Mouse (Mus musculus) macrophage (primary cell): ENCODE results near the gene Thsd4. TPM values are rescaled to one million over a fixed set of nuclear protein-coding genes. Genes with fewer than 3 reads are reported as not detected.
"Not testable (repeated sequence)": the region's sequence is repeated elsewhere in the genome, so short reads cannot be mapped to it uniquely, and the experiment has no call there.

Experiments used
- H3K27ac ChIP-seq: fragments of 350-480 bp; formaldehyde crosslinking; 2 replicates; pipeline ENCODE4 v1.9.0; 2021
- H3K36me3 ChIP-seq: fragments of 350-480 bp; formaldehyde crosslinking; 2 replicates; pipeline ENCODE4 v1.9.0; 2021; ENCODE audit errors: inconsistent target
- H3K4me3 ChIP-seq: fragments of 350-480 bp; formaldehyde crosslinking; 2 replicates; pipeline ENCODE4 v1.9.0; 2021; ENCODE audit errors: inconsistent target
- H3K79me2 ChIP-seq: fragments of 350-480 bp; formaldehyde crosslinking; 2 replicates; pipeline ENCODE4 v1.9.0; 2021; ENCODE audit errors: inconsistent target
- WGBS: methylation state at CpG from one replicate; pipeline ENCODE4 v1.1.7; 2026; ENCODE audit warnings: inconsistent platforms; ENCODE audit not compliant: missing documents; 5-methylcytosine and 5-hydroxymethylcytosine counted together
- polyA plus RNA-seq: library from polyadenylated mRNA; stranded (reverse); fragments of 250-400 nt; gene quantifications from 3 replicates; pipeline ENCODE4 v1.2.4, GENCODE M21; 2018; ENCODE audit warnings: inconsistent platforms

The Thsd4 gene
- polyA plus RNA-seq, 1 experiment from 2014 or later: not detected

- Histone ChIP-seq H3K4me3 (no peak overlapping the region), H3K27ac (no peak overlapping the region), H3K79me2 (no peaks in the 10 kb centered on the region), H3K36me3 (no peaks in the 10 kb centered on the region)
- WGBS: 35% methylated on average over 11 of the region's 12 CpGs
Measured at GRCm38 (mm10) chr9:60275410-60276159, 246.3 kb downstream of the Thsd4 start.

DNA sequence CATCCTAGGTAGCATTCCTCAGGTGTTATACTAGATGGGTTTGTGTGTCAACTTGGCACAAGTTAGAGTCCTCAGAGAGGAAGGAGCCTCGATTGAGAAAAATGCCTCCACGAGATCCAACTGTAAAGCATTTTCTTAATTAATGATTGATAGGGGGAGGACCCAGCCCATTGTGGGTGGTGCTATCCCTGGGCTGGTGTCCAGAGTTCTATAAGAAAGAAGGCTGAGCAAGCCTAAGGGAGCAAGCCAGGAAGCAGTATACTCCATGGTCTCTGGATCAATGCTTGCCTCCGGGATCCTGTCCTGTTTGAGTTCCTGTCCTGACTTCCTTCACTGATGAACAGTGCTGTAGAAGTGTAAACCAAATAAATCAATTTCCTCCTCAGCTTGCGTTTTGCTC lies 247.3 kb downstream of the Thsd4 start:
- H3K36me3 ChIP-seq: no peaks in the 10 kb centered on the region
- no peaks in the 10 kb centered on the region for H3K79me2 ChIP-seq

DNA sequence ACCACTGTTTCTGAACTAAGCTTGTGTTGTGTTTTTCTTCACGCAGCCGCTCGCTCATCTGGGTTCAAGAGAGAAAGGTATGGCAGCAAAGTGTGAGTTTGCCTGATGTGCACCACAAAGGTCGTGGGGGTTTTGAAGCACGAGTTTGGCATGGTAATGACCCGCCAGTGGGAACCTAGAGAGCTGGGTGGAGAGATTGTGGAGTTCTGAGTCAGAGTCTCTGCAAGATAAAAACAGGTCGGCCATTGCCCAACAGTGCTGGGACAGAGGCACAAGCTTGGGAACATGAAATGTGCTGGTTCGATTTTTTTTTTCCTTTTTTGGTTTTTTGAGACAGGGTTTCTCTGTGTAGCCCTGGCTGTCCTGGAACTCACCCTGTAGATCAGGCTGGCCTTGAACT lies 249.5 kb downstream of the Thsd4 start:
- H3K27ac ChIP-seq, H3K36me3 ChIP-seq, H3K4me3 ChIP-seq, H3K79me2 ChIP-seq: not testable (repeated sequence)
- 87% methylated on average over 8 of the region's 8 CpGs for WGBS

More for the DNA sequence above, 247.3 kb downstream of the Thsd4 start:
- no peak overlapping the region for H3K4me3 ChIP-seq
- 50% methylated on average over 4 of the region's 4 CpGs for WGBS
- no peak overlapping the region for H3K27ac ChIP-seq

DNA sequence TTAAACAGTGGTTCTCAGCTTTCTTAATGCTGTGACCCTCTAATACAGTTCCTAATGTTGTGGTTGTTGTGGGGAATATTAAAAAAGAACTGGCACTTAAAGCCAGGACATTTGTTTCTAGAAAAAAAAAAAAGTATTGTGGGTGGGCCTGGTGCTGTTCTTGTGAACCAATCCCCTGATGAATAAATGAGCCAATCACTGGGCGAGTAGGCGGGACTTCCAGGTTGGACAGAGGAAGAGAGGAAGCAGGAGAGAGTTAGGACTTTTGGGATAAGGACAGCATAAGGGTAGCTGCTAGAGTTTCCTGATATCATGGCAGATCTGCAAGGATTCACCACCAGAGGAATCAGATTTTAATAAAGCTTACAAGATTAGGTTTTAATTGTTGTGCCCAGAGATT lies 249.9 kb downstream of the Thsd4 start:
- no peak overlapping the region for H3K4me3 ChIP-seq

DNA sequence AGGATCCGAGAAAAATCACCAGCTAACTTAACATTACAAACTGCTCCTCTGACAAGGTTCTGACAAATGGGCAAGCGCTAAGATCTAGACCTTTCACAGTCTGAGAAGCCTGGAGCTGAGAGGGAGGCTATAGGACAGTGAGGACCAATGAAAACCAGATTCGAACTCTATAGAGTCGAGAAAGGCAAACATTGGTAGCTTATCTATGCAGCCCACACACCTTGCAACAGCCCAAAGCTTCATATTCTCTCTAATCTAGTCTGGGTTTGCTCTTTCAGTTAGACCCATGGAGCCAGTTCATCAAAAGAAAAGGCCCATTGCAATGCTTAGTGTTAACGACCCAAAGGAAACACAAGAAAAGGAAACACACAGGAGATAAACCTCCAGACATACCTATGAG lies 252.0 kb downstream of the Thsd4 start:
- 94% methylated on average over 5 of the region's 5 CpGs for whole genome bisulfite sequencing
- Histone ChIP-seq H3K4me3 (no peak overlapping the region), H3K79me2 (no peaks in the 10 kb centered on the region), H3K27ac (no peak overlapping the region), H3K36me3 (no peaks in the 10 kb centered on the region)

More for the DNA sequence above, 249.9 kb downstream of the Thsd4 start:
- Histone ChIP-seq H3K79me2 (no peaks in the 10 kb centered on the region), H3K36me3 (no peaks in the 10 kb centered on the region), H3K27ac (no peak overlapping the region)
- 88% methylated on average over 2 of the region's 2 CpGs for WGBS

DNA sequence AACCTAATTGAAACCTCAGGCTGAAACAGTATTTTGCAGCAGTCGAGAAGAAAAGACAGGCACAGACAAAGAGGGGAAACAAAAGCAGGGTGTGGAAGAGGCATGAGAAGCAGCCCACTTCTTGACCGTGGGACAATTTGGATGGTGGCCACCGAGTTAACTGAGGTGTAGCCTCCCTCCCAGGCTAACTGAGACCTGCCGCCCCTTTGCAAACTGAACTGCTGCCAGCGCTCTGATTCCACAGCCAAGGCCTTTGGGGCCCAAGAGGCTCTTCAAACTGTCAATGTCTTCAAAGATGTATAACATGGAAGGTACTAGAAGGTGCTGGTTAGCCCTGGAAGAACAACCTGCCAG lies 254.6 kb downstream of the Thsd4 start:
- 94% methylated on average over 5 of the region's 5 CpGs for WGBS
- Histone ChIP-seq H3K79me2 (no peaks in the 10 kb centered on the region), H3K36me3 (no peaks in the 10 kb centered on the region), H3K4me3 (no peak overlapping the region), H3K27ac (no peak overlapping the region)

GRCm38 (mm10) chr9:60266583-60267272 lies 255.1 kb downstream of the Thsd4 start:
- H3K4me3 ChIP-seq: no peak overlapping the region
- H3K79me2 ChIP-seq: no peaks in the 10 kb centered on the region
- WGBS: 95% methylated on average over 15 of the region's 15 CpGs
- H3K36me3 ChIP-seq: no peaks in the 10 kb centered on the region
- H3K27ac ChIP-seq: no peak overlapping the region

- 35% methylated on average over 10 of the region's 10 CpGs for WGBS
- H3K79me2 ChIP-seq: no peaks in the 10 kb centered on the region
- H3K4me3 ChIP-seq: no peak overlapping the region
- no peaks in the 10 kb centered on the region for H3K36me3 ChIP-seq
- H3K27ac ChIP-seq: no peak overlapping the region
Measured at GRCm38 (mm10) chr9:60264586-60265325, 257.1 kb downstream of the Thsd4 start.

DNA sequence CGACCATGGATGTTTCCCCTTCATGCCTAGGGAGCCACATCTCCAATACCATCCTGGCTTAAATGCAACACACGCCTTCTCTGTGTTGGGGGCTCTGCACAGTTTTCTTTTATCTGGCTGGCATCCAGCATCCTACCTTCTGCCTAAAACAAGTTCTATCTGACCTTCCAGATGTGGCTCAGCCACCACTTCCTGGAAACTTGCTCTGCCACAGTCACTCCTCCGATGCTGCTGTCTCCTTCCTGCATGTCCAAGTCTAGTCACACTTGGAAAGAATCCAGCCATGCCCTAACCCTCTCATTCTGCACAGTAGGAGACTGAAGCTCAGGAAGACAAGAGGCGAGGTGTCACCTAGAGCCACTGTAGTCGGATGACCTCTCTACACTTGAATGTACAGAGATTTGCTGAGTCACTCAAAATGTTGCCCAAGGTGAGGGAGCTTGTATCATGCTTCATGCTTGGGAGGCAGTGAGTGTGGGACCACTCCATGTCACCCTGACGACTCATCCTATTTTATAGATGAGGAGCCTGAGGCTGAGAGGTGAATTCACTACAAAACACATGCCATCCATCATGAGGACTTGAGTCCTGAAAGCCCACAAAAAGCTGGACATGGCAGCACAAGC lies 259.2 kb downstream of the Thsd4 start:
- WGBS: 29% methylated on average over 6 of the region's 6 CpGs
- no peaks in the 10 kb centered on the region for H3K36me3 ChIP-seq
- H3K79me2 ChIP-seq: no peaks in the 10 kb centered on the region
- no peak overlapping the region for H3K27ac ChIP-seq
- H3K4me3 ChIP-seq: no peak overlapping the region

DNA sequence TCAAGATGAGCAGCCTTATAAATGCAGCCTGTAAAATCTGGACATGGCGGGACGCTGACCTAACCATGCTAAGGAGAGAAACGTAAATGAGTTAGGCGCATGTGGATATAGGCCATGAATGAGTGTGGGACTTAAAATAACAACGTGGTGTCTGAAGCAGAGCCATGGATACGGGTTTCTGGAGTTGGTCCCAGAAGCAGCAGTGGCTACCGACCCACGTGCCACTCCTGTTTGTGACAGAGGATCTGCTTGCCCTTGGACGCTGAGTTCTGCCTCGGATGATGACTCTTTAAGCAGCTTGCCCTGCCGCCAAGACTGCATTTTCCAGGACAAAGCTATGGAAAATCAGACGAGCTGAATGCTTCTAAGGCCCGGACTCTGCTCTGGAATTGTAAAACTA lies 262.2 kb downstream of the Thsd4 start:
- no peak overlapping the region for H3K4me3 ChIP-seq
- no peak overlapping the region for H3K27ac ChIP-seq
- H3K36me3 ChIP-seq: no peaks in the 10 kb centered on the region
- no peaks in the 10 kb centered on the region for H3K79me2 ChIP-seq
- WGBS: 91% methylated on average over 13 of the region's 13 CpGs

GRCm38 (mm10) chr9:60251765-60252164 lies 270.1 kb downstream of the Thsd4 start:
- H3K79me2 ChIP-seq: no peaks in the 10 kb centered on the region
- WGBS: 73% methylated on average over 3 of the region's 3 CpGs
- no peaks in the 10 kb centered on the region for H3K36me3 ChIP-seq
- no peak overlapping the region for H3K4me3 ChIP-seq
- H3K27ac ChIP-seq: no peak overlapping the region

- no peak overlapping the region for H3K27ac ChIP-seq
- H3K36me3 ChIP-seq: no peaks in the 10 kb centered on the region
- no peak overlapping the region for H3K4me3 ChIP-seq
- H3K79me2 ChIP-seq: no peaks in the 10 kb centered on the region
Measured at GRCm38 (mm10) chr9:60250403-60250802, 271.4 kb downstream of the Thsd4 start.

DNA sequence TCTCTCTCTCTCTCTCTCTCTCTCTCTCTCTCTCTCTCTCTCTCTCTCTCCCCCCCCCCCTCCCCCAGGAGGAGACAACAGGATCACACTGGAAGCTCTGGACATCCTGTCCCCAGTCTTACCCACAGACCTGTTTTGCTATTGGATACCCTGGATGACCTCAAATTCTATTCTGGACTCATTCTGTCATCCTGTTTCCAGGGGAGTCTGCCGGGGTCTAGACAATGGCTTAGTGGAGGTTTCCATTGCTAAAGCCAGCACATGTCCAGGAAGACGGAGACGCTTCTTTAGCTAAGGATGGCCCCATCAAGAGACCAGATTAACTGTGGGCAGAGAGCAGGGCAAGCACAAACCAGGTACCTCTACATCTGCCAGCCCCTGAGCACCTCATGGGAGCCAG lies 273.8 kb downstream of the Thsd4 start:
- Histone ChIP-seq H3K36me3 (no peaks in the 10 kb centered on the region), H3K27ac (no peak overlapping the region), H3K79me2 (no peaks in the 10 kb centered on the region), H3K4me3 (no peak overlapping the region)
- 80% methylated on average over 3 of the region's 3 CpGs for WGBS

- WGBS: 10% methylated on average over 5 of the region's 5 CpGs
Measured at GRCm38 (mm10) chr9:60244943-60245342, 276.9 kb downstream of the Thsd4 start.

GRCm38 (mm10) chr9:60243503-60243902 lies 278.3 kb downstream of the Thsd4 start:
- 57% methylated on average over 6 of the region's 6 CpGs for WGBS

More at GRCm38 (mm10) chr9:60244943-60245342, 276.9 kb downstream of the Thsd4 start:
- H3K36me3 ChIP-seq: no peaks in the 10 kb centered on the region
- H3K27ac ChIP-seq: no peak overlapping the region
- no peaks in the 10 kb centered on the region for H3K79me2 ChIP-seq
- no peak overlapping the region for H3K4me3 ChIP-seq

More at GRCm38 (mm10) chr9:60243503-60243902, 278.3 kb downstream of the Thsd4 start:
- Histone ChIP-seq H3K4me3 (no peak overlapping the region), H3K36me3 (no peaks in the 10 kb centered on the region), H3K27ac (no peak overlapping the region), H3K79me2 (no peaks in the 10 kb centered on the region)
